Mouse (Mus musculus): ENCODE measurements at regions not wholly inside any gene's neighbourhood (a gene's known extent, or its start where the extent isn't known, plus 50 kb on each side); places are given as distances from the start of the nearest gene placed in this dataset.

DNA sequence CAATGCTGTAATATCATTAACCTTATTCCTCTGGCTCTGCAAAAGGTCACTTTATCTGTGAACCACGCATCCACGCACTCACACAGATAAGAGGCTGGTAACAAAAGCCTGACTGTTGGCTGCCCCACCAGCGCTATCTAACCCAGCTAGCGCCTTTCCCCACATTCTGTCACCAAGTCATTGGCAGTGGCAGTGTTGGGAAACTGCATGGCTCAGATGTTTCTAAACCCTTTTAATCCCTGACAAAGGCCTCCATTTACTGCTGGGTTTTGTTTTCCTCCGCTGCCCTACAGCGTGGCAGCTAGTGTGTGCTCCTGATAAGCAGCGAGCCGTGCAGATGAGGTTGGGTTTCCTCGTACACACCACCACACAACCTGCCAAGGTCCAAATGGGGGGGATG is 55.7 kb downstream of the Id4 start:
- no peak for DNase-seq

DNA sequence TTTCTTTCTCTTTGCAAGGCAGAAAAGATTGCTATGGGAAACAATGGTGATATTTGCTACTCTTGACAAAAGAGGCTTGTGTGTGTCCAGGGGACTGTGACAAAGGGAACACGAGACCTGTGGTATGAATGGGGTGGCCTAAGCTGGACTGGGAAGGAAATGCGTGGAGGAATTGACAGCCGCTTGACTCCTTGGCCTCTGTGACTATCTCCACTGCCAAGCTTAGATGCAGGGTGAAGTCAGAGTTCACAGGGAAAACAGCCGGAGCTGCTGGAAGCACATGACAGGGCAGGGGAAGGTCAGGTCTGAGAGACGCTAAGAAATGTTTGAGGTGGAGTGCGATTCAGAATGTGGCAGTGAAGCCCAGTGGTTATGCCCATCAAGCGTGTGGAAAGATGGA is 56.4 kb downstream of the Id4 start:
- no peak for DNase-seq

DNA sequence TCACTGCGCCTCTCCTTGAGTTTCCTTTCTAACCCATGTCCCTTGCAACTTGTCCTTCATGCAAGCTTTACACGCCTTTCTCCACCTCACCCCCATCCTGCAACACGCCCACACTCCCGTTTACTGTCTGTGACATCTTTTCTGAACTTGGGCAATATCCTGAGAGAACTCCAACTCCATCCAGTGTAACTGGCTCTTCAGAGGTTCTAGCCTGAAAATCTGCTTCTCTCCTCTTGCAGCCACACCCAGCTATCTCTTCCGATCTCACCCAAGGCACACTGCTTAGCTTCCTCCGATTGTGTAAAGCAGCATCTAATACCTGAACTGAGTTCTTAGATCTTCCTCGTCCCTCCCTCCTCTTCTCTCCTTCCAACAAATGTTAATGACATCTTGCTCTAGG is 58.0 kb downstream of the Id4 start:
- no peak for DNase-seq

DNA sequence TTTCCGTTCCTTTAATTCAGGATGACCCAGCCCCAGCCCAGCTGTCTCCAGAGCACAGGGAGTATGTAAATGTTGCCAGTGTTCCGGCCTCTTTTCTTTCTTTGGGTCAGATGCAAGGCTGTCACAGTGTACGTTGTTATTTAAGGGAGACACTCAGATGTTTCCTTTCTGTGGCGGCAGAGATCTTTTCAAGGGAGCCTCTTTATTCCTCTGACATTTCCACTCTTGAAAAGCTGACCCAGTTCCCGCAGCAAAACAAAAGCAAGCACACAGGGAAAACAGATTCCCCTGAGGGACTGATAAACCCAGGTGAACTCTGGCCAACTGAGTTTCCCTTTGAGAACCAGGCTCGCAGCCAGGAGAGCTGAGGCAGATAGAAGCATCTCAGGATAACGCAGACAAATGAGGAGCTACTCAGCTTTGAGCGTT is 63.3 kb downstream of the Id4 start:
- no peak for DNase-seq

DNA sequence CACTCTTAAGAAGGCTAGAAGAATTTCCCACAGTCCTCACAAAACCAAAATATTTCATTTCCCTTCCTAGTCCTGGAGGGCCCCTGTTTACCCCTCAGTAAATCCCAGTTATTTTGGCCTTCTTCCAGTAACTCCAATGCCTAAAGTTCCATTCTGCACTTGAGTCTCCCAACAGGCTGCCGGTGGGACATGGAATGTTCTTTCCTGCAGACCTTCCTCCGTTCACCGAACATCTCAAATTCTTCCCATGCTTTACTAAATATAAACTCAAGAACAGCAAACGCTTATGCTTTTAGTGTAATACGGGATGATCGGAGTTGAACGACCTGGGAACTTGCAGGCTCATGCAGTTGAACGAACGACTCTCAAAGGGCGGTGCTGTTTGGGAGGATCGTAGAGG is 69.6 kb downstream of the Id4 start:
- DNase-seq: no peak

DNA sequence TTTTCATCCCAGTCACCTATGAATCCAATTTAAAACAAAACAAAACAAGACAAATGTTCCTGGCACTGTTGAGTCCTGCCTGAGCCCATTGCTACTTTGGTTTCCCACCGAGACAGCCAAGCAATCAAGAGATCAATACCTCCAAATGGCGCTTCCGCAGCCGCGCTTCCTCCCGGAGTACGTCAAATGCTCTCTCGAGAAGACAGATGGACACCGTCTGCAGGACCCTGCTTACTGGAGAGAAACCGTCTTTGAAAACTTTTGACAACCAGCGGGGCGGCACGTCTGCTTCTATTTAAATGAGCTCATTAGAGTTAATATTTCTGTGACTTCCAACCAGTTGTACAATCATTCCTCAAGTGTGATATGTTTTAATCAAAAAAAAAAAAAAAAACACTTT is 75.1 kb downstream of the Id4 start:
- no peak for DNase-seq

DNA sequence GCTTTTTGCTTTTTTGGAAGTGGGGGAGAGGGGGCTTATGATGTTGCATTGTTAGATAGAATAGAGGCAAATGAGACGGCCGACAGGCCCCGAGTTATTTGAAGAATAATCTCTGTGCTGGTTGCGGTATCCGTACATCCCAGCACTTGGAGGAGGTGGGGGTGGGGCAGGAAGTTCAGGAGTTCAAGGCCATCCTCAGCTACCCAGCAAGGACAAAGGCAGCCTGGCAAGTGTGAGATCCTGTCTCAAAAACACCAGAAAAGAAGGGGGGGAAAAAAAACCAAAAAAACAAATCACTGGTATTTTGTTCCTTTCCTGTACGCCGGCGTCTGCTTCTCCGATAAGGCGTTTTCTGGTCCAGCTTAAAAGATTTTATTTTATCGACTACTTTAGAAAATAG is 75.6 kb downstream of the Id4 start:
- peak; percentile 4 for DNase-seq

DNA sequence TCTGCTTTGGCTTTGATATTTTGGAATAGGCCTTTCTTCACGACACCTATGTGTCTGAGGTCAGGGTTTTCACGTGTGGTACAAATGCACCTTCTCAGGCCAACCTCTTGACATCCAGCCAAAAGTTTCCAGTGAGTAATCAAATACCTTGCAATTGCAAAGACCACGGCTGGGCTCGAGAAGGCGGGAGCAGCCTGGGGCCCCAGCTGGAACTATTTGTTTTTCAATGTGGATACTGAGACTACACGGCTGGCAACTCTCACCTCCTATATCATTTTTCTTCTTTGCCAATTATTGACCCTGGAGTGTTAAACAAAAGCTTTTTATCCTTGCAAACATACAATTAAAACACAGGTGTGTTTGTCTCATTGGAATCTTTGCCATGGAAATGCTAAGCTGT is 77.5 kb downstream of the Id4 start:
- no peak for DNase-seq

DNA sequence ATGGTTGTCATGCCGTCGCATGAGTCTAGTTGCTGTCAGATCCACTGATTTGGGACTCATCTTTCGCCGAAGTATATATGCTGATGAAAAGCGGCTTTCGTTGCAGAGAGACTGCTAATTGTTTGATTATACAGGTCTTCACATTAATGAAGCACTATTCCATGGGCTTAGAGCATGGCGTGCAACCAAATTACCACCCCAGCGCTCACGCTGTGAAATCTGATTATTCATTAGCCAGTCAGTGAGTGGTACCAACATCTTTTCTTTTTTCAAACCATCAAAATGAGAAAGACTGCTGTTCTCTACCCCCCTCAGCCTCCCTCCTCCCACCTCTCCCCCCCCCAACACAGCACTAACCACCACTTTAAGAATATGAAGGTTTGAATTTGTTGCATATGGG is 89.1 kb downstream of the Id4 start:
- DNase-seq: no peak

DNA sequence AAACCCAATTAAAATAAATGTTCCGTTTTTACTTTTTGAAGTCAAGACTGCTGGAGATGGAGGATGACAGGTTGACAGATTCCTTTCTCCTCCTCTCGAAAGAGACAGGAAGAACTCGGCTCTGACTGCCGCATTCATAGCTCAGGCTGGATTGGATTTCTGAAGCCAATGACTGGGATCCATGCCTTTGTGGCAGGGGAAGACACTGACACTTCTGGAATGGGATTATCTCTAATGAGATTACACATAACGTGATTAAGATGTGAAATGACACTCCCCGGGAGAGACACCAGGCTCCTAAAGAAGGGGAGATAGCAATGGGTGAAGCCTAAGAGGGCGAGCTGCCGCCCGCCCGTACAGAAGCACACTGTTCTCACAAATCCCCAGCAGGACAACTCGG is 89.9 kb downstream of the Id4 start:
- DNase-seq: no peak

DNA sequence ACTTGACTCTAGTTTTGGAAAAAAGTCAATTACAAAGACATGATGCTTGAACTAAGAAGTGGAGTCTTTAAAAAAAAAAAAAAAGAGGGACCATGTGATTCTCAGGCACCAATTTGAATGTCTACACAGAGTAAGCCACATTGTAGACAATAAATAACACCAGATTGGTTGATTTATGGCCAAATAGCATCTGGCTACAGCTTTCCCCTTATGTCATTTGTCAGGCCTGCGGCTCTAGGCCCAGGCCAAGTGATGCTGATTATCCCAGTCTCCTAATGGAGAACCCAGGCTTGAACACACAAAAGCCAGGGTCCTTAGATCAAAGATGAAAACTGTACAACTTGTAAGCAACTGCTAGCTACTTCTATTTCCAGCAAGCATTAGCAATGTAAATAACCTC is 96.1 kb downstream of the Id4 start:
- DNase-seq: no peak

DNA sequence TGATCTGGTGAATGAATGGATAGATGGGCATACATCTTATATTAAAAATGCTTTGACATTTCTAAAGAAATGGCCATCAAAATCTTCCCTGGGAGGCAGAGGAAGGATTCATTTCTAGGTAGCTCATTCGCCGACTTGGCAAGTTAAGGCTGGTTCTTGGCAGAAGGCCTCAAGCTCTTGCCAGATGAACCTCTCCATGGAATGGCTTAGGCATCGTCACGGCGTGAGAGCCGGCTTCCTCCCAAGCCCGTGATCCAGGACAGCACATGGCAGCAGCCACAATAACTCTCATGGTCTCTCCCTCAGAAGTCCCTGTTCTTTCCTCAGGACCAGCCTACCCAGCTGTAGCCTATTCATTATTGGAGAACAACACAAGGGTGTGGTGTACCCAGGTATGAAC is 96.6 kb downstream of the Id4 start:
- peak; percentile 15 for DNase-seq

DNA sequence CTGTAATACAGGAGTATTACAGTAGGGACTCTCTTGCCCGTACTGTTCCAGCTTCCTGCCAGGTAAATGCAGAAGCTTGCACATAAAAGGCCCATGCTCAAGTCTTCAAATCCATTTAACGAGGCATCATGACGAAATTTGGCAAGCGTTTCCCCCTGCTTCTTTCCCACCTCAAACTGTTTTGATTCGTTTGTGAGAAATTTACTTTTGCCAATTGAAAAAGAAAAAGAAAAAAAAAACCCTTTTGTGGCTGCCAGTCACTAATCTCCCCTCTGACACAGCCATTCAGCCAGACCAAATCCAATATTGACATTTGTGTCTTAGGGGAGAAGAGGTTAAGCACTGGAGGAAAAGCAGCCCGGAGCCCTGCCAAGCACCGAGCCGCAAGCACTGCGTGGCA is 110.0 kb downstream of the Id4 start:
- DNase-seq: no peak

DNA sequence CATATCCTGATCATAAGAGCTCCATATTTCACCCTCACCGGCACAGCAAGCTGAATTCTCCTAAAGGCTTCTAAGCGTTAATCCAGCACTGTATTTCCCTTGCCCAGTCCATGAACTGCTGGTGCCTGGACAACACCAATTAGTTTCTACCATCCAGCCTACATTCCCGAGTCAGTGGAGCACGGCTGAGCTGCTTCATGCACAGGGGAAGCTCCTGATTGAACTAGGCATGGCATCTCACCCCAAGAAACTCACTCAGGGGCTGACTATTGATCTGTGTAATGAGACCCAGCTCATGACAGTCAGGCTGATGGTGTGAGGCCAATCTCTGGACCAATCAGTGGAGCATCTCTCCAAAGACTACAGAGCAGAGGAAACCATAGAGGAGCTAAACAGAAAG is 115.4 kb downstream of the Id4 start:
- DNase-seq: no peak

DNA sequence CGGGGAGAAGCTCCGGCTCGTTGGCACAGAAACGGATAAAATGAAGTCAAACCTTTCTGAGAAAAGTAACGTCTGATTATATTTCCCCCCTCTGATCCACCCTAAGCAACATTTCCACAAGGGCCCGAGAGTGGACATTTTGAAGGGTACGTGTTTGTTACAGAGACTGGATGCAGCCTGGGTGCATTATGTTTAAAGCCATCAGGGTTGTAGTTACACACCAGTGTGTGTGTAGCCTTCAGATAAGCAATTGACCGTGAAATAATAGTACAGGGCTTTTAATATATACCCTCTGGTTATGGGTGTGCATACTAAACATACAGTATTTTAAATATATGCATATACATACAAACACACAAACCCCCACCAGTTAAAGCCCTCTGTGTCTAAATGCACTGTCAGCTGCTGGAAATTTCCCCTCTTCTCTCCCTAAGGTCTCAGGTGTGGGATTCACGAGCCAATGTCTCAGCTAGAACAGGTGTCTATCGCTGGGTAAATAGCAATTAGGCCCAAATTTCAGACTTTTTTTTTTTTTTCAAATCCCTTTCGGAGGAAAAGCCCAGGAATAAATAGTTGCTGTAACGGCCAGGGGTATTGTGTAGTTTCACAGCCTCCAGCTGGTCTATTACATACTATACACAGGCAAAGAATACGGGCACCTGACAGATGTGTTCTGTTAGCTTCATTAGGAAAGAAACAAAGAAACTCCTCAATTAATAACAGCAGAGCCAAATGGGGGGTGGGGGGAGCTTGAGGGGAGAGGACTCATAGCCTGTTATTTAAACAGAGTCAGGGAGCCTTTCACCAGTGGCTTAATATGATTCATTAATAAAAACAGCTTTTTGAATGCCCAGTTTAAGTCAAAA is 122.8 kb downstream of the Id4 start:
- no peak for DNase-seq

DNA sequence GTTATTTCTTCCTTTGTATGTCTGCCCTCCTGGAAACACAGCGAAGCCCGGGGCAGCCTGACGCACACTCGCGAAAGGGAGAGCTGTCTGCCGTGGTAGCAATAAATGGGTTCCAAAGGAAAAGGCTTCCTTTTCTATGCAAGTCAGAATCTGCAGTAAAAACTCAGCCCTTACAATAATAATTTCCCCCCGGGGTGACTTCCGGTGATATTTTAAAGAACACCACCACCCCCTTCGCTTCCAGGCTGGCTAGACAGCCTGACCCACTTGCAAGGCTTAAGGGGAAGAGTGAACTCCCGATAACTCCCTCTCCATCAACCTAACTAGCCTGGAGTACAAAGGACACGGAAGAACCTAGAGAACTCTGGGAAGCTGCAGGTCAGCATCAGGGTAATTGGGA is 123.9 kb downstream of the Id4 start:
- no peak for DNase-seq

DNA sequence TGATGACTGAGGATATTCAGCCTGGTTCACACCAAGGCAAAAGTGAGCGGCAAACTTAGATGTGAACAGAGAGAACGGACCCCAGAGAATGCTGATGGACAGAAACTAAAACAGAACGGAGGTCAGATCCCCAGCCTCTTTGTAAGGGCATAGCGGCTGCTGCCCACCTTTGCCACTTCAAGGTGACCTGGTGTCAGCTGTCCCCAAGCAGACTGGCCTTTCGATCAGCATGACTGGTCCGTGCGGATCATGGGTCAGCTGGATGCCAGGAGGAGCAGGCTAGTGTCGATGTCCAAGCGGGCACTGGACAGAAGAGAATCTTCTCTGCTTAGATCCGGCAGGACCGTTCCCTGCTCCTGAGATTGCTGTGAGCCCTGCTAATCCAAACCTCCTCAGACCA is 122.1 kb downstream of the Zfp169 start:
- DNase-seq: no peak

DNA sequence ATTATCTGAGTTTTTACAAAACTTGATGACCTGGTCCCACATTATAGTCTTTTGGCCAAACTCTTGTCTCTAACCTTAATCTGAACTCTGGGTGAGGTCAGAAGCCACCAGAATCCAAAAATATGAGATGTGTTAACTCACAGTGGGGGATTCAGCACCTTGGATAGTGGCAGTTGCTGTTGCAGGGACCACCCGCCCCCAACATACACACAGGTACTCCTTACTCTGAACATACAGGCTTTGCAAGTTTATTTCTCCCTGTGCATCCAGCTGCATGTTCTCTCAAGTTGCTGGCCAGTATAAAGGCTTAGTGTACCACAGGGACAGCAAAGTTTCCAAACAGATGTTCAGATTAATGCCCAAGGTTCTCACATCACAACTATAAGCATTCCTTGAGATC is 115.5 kb downstream of the Zfp169 start:
- DNase-seq: no peak

DNA sequence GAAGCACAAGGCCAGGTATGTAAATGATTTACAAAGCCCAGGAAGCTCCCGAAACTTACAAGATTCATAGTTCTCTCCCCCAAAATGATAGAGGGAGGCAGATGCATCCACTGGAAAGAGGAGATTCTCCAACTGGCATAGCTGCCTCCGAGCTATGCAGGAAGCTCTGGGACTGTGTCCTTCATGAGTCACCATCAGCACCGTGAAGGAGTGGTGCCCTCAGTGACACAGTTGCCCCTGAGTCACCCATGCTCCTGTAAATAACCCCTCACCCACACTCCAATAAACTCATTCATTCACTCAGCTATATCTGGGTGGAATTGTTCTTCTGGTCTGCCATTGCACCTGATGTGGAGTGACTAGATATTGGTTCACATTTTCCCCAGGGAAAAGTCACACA is 114.6 kb downstream of the Zfp169 start:
- DNase-seq: no peak

DNA sequence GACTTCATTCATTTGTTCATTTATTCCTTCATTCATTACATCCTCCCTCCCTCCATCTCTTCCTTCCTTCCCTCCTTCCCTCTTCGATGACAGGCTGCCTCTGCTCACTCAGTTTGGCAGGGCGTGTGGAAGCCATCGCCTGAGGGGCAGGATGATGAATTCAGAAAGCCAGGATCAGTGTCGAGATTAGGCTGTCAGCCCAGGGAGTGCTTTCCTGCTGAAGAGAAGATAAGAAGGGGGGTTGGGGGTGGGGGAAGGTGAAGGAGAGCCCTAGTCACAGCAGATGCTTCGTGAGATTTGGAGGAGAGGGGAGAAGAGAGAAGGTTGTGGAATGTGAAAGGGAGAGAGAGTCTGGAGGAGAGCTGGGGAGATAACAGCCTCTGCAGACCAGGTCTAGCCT is 110.9 kb downstream of the Zfp169 start:
- DNase-seq: no peak

DNA sequence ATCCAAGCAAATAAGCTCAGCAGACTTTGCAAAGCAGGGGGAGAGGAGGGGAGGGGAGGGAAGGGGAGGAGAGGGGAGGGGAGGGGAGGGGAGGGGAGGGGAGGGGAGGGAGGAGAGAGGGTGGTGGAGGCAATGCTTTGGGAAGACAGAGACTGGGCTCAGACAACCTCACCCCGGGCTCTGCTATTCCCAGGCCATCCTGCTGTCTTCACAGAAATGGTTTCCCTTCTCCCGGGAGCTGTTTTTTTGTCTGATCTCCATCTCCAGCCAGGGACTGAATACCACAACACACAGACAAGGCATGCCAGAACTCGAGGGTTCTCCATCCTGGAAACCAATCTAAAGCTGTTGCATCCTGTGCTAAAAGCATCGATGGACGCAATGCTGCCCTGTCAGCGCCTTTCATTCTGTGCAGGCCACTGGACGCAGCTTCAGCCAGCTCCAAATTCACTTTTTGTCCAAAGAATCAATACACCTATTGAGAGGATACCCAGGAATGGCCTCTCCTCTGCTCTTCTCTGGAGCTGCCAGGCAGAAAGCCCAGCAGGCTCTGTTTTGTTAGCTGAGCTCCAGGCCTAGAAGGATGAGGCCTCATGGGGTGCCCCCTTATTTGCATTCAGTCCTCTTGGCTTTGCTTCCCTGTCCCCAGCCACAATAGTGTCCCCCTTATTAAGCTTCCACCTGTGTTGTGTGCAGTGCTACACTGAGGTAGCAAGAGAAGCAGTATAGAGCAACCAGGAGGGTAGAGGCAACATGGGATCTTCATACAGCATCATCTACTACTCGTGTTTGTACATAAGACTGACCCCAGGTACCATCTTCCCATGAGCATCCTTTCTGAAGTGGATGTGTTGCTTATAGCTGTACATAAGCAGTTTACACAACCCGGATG is 90.6 kb downstream of the Zfp169 start:
- DNase-seq: no peak

DNA sequence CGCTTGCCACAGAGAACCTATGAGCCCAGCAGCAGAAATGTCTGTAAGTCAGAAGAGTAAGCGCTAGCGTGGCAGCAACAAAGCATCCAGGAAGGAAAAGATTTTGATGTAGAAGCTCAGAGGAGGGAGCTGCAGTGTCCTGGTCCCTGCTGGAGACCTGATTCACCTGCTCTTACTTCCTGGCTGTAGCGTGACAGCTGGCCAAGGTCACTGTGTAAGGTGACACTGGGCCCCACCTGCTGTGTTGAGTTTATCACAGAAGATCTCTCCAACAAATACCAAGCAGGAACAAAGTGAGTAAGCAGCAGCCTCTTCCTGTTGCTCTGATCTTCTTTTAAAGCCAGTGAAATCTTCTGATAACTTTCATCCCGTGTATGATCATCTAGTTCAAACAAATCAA is 86.4 kb downstream of the Zfp169 start:
- no peak for DNase-seq

DNA sequence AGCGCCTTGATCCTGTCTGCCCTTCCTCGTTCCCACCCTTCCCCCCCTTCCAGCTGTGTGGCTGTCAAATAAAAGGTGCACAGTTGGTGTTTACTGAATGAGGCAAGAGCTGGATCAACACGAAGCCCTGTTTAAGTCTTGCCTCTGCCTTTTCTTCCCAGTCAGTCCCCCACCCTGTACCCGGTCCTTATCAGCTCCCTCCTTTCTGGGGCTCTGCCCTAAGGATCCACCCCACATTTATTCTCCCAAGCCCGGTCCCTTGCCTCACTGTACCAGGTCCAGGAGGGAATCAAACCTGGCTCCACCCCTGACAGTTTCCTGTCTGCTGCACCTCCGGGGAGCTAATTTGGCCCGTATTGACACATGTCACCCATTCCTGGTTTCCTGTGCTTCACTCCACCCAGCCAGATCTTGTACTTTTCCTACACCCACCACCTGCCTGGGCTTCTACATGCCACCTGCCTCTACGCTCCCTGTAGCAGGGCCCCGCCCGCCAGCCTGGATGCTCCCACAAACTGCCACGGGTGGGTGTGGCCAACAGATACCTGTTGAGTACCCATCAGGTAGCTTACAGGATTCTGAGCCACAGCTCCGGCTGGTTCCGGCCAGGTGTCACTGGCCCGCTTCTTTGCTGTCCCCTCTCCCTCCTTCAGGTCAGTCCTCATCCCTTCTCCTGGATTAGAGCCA is 76.4 kb downstream of the Zfp169 start:
- DNase-seq: no peak

Measured in adrenal gland, postnatal 25 days (tissue).